Mouse (Mus musculus): ENCODE data around the gene Elob.

Gene Elob

GRCm38 (mm10) chr17:23829064-23829619 lies at the start of gene Elob:
TSS of gene Elob (minus strand) at chr17:23829136.
- DNase-seq (ENCODE audit: low spot score) = peak; percentile 85

- DNase-seq (ENCODE audit: low spot score) = no peak
Observed at GRCm38 (mm10) chr17:23877166-23877565, 48.2 kb upstream of the Elob start.

GRCm38 (mm10) chr17:23876741-23877140 lies 47.8 kb upstream of the Elob start:
- no peak for DNase-seq (ENCODE audit: low spot score)

GRCm38 (mm10) chr17:23873884-23874856 lies 45.2 kb upstream of the Elob start:
- DNase-seq (ENCODE audit: low spot score) = no peak

GRCm38 (mm10) chr17:23868513-23868912 lies 39.6 kb upstream of the Elob start:
- no peak for DNase-seq (ENCODE audit: low spot score)

- DNase-seq (ENCODE audit: low spot score) = no peak
Observed at GRCm38 (mm10) chr17:23867756-23868155, 38.8 kb upstream of the Elob start, which contains the start of gene Prss21. TSS of gene Prss21 (plus strand) at chr17:23868056.

- DNase-seq (ENCODE audit: low spot score) = no peak
Observed at GRCm38 (mm10) chr17:23862926-23863325, 34.0 kb upstream of the Elob start.

- no peak for DNase-seq (ENCODE audit: low spot score)
Observed at GRCm38 (mm10) chr17:23857913-23858312, 29.0 kb upstream of the Elob start.

- DNase-seq (ENCODE audit: low spot score) = no peak
Observed at GRCm38 (mm10) chr17:23857193-23857592, 28.3 kb upstream of the Elob start.

GRCm38 (mm10) chr17:23854229-23854765 lies 25.4 kb upstream of the Elob start:
- DNase-seq (ENCODE audit: low spot score) = no peak

GRCm38 (mm10) chr17:23853292-23853691 lies 24.4 kb upstream of the Elob start:
- DNase-seq (ENCODE audit: low spot score) = peak; percentile 37

- DNase-seq (ENCODE audit: low spot score) = peak; percentile 51
Observed at GRCm38 (mm10) chr17:23850853-23851749, 22.2 kb upstream of the Elob start.

GRCm38 (mm10) chr17:23850028-23850427 lies 21.1 kb upstream of the Elob start:
- no peak for DNase-seq (ENCODE audit: low spot score)

GRCm38 (mm10) chr17:23843812-23844273 lies 14.9 kb upstream of the Elob start, which contains the start of the genes Prss32 and Prss41:
TSS of gene Prss32 (plus strand) at chr17:23843855.
TSS of gene Prss41 (minus strand) at chr17:23844172.
- peak; percentile 73 for DNase-seq (ENCODE audit: low spot score)

GRCm38 (mm10) chr17:23843141-23843811 lies 14.3 kb upstream of the Elob start:
- DNase-seq (ENCODE audit: low spot score) = no peak

GRCm38 (mm10) chr17:23841145-23841544 lies 12.2 kb upstream of the Elob start:
- peak; percentile 56 for DNase-seq (ENCODE audit: low spot score)

- DNase-seq (ENCODE audit: low spot score) = no peak
Observed at GRCm38 (mm10) chr17:23836006-23836575, 7.2 kb upstream of the Elob start, which contains the start of gene Prss33. TSS of gene Prss33 (minus strand) at chr17:23836056.

- no peak for DNase-seq (ENCODE audit: low spot score)
Observed at GRCm38 (mm10) chr17:23831201-23831600, 2.3 kb upstream of the Elob start.

- DNase-seq (ENCODE audit: low spot score) = peak; percentile 68
Observed at GRCm38 (mm10) chr17:23828271-23829001, 500 bp downstream of the Elob start.

- no peak for DNase-seq (ENCODE audit: low spot score)
Observed at GRCm38 (mm10) chr17:23825591-23825990, 3.3 kb downstream of the Elob start.
